Mouse (Mus musculus): Measurements from ENCODE around the gene Tjap1.

Tjap1 gene

DNA sequence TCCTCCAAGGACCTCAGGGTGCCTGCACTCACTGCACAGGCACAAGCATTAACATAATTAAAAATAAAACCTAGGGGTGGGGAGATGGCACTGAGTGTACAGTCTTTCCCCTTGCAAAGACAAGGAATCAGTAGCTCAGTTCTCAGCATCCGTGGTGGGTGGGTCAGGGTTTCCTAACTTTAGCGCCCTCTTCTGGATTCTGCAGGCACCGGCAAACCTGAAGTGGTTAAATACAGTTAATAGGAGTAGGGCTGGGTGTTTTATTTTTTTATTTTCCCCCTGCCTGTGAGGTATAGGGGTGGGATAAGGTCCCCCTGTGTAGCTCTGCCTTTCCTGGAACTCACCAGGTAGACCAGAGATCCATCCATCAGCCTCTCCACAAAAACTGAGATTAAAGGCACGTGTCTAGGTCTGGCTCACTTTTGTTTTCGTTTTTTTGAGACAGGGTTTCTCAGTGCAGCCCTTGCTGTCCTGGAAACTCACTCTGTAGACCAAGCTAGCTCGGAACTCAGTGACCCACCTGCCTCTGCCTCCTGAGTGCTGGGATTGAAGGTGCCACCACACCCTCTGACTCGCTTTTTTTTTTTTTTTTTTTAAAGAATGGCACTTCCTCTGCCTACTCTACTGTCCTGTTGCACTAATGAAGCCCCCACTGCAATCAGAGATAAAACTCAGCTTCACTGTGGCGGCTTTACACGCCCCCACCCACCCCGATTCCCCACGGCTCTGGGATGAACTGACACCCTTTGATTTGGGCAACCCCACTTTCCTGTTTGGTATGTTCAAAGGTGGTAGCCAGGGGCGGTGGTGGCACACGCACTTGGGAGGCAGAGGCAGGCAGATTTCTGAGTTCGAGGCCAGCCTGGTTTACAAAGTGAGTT, 30.0 kb downstream of the Tjap1 start:
- peak; percentile 69 for DNase-seq (ENCODE audit: low read depth, low spot score)

DNA sequence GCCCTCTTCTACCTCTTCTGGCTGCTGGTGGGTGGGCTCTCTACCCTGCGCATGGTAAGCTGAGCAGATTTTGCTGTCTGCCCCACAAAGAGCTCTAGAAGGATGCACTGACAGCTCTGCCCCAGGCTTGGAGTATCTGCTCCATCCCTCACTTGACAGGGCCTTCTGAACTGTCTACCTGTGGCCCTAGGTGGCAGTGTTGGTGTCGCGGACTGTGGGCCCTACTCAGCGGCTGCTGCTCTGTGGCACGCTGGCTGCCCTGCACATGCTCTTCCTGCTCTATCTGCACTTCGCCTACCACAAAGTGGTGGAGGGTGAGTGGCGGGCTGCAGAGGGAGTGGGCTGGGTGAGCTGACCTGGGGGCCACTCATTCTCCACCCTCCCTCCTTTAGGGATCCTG, 31.7 kb downstream of the Tjap1 start:
- no peak for DNase-seq (ENCODE audit: low read depth, low spot score)

DNA sequence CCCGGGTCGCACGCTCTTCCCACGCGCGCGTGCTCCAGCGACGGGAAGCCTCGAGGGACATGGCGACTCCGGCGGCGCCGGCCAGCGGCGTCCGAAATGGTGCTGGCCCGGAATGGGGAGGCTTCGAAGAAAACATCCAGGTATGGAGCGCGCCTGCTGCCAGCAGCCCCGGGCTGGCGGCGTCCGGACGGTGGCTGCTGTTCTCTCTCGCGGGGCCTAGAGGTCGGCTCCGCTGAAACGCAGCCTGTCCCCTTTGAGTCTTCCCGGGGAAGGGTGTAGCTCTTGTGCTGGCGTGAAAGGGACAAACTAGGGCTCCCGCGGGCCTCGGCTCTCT, 34.7 kb downstream of the Tjap1 start:
- DNase-seq (ENCODE audit: low read depth, low spot score): no peak

DNA sequence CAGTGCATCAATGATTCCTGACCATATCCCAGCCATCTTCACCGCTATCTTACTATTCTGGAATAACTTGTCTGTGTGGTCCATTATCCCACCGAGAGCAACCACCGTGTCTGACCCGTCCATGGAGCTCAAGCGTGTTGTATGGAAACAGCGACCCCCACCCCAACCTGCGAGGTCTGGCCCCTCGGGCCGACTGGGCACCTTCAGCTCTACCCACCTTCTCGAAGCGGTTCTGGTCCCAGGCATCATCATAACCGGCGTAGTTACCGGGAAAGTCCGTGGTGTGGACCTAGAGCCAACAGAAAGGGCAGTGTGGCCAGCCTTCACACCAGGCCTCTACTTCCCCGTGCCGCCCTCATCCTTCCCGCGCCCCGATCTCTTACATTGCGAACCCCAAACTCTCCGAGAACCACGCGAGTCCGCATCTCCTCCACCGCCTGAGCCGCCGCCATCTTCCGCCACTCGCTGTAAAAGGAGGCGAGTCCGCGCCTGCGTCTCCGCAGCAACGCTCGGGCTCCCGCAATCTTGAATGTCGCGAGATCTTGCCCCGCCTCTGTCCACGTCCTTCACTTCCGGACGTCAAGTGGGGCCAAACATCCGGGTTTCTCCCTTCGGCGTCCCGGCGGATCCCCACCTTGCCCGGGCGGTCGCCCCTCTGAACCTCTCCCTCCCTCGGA, 35.2 kb downstream of the Tjap1 start, which contains the start of the genes Polr1c and Yipf3:
Gene Polr1c, minus strand, starts transcription at position 543 of the 677 bp plus-strand sequence.
Gene Yipf3, plus strand, starts transcription at position 569 of the 677 bp plus-strand sequence.
- DNase-seq (ENCODE audit: low read depth, low spot score): peak; percentile 98

DNA sequence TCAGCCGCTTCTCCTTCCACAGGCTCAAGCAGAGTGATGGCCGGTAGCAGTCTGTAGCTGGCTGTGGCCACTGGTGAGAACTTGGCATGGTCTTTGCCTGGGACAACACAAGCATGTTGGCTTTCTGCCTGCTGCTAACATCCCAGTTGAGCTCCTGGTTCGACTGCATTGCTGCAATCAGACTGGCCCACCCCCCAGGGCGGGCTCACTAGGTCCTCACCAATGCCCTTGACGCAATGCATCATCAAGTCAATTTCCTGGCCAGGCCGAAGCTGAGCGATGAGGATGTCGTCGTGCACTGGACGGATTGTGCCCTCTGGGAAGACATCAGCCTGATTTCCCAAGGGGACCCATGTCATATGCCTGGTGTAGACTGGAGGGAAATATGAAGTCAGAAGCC, 38.2 kb downstream of the Tjap1 start:
- DNase-seq (ENCODE audit: low read depth, low spot score): no peak

DNA sequence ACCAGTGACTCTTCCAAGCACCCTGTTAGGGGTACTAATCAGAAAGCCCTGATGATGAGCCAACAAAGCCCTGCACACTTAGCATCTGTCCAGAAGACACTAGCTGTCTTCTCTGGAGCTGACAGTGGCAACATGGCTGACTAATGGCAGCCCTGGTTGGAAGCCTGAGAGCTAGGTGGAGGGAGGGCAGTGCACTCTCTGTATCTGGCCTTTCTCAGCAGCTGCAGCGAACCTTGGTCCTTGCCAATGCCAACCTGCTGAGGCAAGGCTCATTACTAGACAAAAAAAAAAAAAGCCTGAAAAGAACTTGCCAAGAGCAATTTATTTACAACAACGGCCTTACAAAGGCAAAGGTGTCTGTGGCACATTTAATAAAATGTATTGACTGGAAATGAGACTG, 39.2 kb downstream of the Tjap1 start:
- DNase-seq (ENCODE audit: low read depth, low spot score): no peak

DNA sequence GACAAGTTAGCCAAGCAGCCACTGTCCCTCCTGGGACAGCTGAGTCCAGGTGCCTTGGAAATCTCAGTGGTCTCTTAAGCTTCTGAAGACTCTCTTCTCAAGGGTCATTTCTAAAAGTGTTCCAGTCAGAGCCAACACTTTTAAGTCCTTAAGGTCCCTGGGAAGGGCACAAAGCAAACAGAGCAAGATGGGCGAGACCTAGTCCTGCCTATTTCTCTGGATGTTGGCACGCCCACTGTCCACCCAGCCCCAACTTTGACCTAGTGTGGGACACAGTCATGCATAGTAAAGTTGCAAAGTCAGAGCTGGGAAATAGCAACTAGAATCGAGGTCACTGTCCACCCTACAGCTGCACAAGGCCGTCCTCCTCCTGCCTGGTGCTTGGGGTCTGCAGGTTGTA, 39.8 kb downstream of the Tjap1 start:
- DNase-seq (ENCODE audit: low read depth, low spot score): no peak

DNA sequence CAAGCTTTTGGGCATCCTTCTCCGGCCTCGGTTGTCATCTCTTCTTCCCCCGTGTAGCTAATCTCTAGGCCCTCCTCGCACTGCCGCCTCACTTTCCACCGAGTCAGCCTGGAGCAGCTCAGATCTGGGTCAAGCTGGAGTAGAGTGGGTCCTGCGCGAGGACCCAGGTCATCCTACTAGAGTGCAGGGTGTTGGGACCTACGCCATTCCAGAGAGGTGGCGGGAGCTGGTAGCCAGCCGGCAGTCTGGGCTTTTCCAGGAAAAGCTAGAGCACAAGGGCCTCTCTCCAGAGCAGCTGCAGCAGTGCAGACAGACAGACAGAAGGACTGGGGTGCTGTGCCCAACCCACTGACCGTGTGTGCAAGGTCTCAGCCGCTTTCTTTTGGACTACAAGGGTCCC, 40.6 kb downstream of the Tjap1 start:
- no peak for DNase-seq (ENCODE audit: low read depth, low spot score)

DNA sequence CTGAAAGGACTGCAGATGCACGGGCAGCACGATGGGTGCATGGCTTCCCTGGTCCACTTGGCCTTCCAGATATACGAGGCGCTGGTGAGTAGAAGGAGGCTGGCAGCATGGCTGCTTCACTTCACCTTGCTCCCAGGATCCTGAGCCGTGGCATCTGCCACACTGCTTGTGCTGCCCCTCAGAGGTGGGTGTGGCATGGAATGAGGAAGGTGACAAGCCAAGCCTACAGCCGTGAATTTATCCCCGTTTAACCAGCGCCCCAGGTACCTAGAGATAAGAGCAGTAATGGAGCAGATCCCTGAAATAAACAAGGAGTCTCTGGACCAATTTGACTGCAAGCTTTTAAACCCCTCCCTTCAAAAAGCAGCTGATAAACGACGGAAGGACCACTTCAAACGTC, 41.4 kb downstream of the Tjap1 start:
- DNase-seq (ENCODE audit: low read depth, low spot score): no peak

DNA sequence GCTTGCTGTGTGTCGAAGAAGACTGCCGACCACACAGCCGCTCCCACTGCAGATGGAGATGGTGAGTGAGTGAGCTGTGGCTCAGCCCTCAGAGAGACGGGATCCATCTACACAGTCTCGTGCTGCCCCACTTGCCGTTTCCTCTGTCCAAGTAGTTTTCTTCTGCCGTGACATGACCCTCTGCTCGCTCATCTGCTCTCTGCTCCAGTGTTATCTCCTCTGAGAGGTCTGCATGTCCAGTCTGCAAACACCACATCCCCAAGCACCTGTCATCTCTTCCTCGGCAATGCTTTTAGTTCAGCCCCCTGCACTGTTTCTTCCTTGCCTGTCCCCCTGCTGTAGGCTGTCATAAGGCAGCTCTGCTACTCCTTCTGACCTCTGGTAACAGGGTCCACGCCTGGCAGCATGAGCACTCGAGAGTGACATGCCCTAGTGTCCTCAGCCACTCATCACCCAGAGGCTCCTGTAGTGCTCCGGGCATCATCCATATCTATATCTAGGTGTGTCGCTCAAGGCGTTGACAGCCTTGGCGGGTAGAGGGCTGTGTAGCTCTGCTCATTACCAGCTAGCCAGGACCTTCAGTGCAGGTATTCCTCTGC, 43.2 kb downstream of the Tjap1 start:
- no peak for DNase-seq (ENCODE audit: low read depth, low spot score)

DNA sequence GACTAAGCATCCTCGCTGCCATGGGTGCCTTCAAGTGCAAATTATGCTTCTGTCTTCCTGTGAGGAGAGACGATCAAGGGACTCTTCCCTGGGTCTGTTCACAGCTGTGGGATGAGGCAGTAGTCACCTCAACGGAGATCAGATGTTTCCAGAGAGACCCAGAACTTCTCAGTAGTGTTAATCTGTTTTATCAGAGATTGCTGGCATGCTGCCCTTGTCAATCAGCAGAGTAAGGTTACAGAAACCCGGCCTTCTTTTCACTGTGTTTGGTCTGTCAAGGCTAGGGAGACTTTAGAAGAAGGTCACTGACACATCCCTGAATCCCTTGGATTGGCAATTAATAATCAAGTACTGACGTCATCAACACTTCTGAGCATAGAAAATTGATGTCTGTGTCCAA, 45.3 kb downstream of the Tjap1 start:
- no peak for DNase-seq (ENCODE audit: low read depth, low spot score)

DNA sequence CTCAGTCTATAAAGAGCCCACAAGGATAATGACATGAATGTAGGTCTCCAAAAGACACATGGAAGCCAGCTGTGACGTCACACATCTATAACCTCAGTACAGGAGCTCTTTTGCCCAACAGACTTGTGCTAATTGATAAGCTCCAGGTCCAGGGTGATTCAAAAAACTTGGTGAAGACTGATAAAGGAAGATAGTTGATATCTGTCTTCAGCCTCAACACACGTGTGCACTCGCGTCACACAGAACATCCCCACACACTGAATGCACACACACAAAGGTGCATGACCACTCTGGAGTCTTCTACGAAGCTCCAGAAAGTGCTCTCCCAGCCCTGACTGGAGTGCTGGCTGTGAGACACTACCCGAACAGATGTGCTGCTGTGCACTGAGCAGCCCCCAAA, 45.7 kb downstream of the Tjap1 start:
- DNase-seq (ENCODE audit: low read depth, low spot score): no peak

DNA sequence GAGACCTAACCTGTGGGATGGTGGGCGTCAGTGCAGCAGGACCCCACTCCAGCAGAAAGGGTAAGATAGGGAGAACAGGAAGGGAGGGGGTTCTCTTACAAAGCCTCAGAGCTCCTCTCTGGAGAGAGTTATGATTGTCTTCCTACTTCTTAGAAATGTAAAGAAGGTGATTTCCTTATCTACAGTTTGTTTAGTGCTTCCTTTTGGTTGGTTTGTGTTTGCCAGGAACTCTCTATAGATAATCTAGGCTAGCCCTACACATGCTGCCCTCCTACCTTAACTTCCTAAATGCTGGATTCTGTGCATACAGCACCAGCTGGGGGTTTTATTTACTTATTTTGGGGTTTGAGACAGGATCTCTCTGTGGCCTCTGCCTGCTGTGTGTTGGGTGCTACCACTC, 46.8 kb downstream of the Tjap1 start:
- no peak for DNase-seq (ENCODE audit: low read depth, low spot score)

DNA sequence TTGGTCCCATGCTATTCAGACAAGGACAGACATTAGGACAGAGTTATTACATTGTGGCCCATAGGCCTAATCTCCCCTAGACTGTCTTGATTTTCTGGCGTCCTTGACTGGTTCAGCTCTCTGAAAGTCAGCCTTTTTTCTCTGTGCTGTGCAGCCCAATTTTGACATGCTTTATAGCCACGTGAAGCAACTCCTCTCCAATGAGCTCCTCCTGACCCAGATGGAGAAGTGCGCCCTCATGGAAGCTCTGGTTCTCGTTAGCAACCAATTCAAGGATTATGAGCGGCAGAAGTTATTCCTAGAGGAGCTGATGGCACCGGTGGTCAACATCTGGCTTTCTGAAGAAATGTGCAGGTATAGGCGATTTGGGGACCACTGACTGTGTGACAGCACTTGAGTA, 55.2 kb downstream of the Tjap1 start:
- DNase-seq (ENCODE audit: low read depth, low spot score): no peak

DNA sequence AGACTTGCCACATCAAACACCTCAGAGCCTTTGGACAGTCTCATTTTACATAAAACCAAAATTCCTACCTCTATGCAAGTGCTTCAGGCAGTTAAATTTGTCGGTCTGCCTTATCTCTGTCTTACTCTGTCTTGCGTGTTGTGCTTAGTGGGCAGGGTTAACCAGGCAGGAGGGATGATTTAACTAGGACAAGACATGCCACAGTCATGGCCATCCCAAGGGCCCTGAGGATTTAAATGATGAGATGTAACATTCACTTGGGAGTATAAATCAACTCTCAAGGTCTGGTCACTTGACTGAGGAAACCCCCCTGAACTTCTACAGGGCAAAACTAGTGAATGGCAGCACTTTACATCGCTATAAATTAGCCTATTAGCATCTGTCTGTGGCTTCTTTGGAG, 61.2 kb downstream of the Tjap1 start:
- no peak for DNase-seq (ENCODE audit: low read depth, low spot score)

DNA sequence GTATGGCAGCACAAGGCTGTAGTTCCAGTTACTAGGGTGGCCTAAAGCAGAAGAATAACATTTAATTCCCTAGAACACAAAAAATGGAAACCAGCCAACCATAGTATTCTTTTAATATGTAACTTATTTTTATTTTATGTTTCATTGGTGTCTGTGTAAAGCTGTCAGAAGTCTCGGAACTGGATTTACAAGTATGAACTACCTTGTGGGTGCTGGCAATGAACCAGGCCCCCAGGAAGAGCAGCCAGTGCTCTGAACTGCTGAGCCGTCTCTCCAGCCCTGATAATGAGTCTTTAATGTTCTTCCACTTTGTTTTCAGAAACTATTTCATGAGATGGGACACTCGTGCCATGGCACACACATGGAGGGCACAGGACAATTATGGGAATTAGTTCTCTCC, 72.3 kb downstream of the Tjap1 start:
- DNase-seq (ENCODE audit: low read depth, low spot score): no peak
